Mouse (Mus musculus) testis, postnatal 14 days (tissue): ENCODE measurements at regions not wholly inside any gene's neighbourhood (a gene's known extent, or its start where the extent isn't known, plus 50 kb on each side); places are given as distances from the start of the nearest gene placed in this dataset.
A peak's percentile ranks its signal among the peaks of the same experiment; 100 is the strongest.

Source experiments
- DNase-seq: peaks from one replicate; pipeline ENCODE4 v3.0.0; 2021; ENCODE audit warnings: low spot score

DNA sequence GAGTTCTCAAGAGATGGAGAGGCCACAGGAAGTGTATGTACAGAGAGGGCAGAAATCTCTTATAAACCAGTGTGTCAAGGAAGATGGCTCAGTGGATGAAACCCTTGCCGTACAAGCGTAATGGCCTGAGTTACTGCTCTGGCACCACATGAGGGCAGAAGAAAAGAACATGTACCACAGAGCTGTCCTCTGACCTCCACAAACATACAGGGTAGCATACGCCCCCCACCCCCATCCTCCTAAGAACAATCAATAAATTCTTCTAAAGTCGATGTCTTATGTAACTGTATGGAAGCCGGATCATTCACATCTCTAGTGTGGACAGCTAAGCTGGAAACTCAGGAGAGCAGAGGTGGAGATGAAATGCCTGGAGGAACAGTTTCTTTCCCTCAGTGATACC lies 227.9 kb upstream of the Gpc5 start:
- no peak for DNase-seq

DNA sequence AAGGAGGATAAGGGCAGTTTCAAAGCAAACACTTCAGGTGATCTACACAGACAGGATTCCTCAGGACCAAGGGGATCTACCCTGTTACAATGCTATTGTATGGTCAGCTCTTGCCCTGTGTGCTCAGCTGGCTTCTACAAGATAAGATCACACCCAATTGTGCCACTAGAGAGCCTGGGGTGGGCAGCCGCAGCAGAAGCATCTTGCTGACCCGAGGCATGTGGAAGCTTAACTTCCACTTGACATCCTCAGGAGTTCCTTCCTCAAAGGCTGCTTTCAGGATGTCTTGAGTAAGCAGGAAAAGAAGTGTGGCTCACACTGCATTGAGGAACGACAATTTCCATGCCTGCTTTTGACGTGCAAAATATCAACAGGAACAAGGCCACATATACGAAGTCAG lies 222.8 kb upstream of the Gpc5 start:
- DNase-seq = no peak

DNA sequence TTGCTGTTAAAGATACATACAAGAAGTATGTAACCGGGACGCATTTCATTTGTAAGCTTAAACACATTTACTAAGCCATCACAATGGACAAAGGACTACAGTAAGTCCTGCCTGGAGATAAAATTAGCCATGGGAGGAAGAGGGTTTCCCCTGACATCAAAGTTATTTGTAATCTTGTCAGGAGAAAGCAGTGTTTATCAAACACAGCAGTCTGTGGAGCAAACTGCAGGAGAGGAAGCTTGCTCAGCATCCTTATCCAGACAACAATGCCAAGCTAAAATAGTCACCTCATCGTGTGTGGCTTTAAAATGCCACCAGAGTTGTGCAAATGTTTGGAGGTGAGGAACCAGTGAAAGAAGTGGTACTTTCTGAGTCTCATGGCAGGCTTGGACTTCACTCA lies 216.9 kb upstream of the Gpc5 start:
- DNase-seq = no peak

DNA sequence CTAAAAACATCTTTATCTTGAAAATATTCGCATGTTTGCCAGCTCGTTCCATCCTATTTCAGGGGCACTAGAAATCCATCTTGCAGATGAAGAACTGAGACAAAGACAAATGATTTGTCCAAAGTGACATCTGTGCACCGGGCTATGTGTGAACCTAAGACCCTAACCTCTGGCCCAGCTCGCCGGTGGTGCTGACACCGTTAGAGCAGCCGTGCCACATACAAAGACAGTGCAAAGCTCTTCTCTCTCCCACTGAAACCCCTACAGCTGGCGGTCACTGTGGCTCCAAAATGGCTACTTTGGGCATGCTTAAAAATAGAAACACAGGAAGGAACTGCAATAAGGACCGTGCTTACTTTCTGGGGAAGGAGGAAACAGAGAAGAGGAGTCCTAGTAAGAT lies 215.6 kb upstream of the Gpc5 start:
- no peak for DNase-seq

- DNase-seq = no peak
Observed at GRCm38 (mm10) chr14:114877477-114877876, 214.5 kb upstream of the Gpc5 start.

GRCm38 (mm10) chr14:114880291-114880690 lies 211.7 kb upstream of the Gpc5 start:
- no peak for DNase-seq

GRCm38 (mm10) chr14:114904109-114904508 lies 187.9 kb upstream of the Gpc5 start:
- DNase-seq = no peak

DNA sequence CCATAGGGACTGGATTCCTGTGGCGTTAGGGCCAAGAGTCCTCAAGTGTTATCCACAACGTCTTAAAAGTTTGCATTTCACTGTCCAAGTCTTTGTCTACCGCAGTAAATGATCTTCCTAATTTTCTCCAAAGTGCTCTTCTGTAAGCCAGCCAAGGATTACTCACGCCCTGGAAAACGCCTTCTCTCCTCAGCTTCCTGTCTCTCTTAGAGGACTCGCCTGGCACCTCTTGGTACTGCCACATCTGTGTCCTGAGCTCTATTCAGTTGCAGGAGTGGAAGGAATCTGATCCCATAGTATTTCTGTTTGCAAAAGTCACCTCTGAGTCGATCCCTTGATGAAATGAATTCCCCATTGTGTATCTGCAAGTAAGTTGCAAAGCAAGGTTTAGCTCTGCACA lies 179.7 kb upstream of the Gpc5 start:
- DNase-seq = no peak

- no peak for DNase-seq
Observed at GRCm38 (mm10) chr14:114913238-114913637, 178.8 kb upstream of the Gpc5 start.

DNA sequence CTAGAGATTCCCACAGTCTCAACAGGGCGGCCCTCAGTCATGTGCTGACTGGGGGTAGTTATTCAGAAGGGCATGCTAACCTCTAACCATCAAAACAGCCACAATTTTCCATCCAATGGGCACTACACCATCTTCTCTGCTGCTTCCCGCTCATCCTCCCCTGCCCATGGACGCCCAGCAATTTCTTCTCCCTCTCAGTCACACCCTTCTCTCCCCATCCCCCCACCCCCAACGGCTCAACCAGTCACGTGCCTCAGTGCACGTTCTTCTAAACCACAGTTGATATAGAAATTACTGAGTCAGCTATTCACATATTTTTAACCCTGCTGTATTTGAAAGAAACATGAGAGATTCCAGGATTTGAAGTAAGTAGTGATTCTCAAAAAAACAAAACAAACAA lies 146.3 kb upstream of the Gpc5 start:
- no peak for DNase-seq

DNA sequence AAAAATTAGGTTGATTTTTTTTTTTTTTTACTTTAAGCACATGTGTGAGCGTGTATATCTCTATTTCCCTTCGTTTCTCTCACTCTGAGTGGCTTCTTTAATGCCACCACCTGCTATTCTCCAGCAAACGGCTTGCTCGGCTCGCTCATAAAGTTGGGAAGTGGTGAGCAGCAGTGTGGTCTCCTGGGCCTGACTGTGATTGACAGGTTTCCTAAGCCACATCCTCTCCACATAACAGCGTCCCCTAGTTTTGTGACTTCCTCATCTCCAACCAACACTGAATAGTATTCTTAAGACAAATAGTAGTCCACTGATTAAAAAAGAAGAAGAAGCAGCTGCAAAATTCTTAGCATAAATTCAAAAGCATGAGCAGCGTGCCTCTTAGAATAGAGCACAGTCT lies 145.7 kb upstream of the Gpc5 start:
- no peak for DNase-seq

DNA sequence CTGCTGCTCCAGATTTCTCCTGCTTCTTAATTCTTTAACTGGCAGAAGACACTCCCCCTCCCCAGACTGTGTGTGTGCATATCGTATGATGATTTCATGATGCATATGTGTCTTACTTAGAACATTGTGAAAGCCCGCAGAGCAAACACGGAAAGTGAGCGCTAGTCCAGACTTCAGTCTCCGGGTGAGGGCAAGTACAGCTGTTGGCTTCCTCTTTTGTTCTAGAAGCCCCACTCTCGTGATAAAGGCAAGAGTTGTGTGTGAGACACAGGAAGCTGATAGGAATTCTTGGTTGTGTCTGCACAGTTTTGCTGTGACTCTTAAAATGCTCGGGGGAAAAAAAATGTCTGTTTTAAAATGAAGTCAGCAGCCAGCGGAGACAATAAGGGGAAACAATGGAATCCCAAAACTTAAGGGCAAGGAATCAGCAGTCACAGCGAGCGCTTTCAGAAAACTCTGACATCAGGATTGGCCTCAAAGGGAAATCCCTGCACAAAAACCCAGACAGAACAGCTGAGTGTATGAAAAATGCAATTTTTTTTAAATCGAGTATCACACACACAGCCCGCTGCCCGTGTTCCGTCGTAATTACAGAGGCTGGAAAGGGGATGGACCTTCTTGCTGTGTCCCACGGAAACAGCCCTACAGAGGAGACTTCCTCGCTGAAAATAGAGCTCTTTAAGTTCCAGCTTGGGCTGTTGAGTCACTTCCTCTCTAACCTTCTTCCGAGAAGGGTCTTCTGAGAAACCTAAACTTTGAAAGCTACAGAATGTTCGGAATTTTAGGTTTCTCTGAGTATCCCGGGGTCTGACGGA lies 143.5 kb upstream of the Gpc5 start:
- DNase-seq = no peak

- no peak for DNase-seq
Observed at GRCm38 (mm10) chr14:114949156-114949496, 142.9 kb upstream of the Gpc5 start.

DNA sequence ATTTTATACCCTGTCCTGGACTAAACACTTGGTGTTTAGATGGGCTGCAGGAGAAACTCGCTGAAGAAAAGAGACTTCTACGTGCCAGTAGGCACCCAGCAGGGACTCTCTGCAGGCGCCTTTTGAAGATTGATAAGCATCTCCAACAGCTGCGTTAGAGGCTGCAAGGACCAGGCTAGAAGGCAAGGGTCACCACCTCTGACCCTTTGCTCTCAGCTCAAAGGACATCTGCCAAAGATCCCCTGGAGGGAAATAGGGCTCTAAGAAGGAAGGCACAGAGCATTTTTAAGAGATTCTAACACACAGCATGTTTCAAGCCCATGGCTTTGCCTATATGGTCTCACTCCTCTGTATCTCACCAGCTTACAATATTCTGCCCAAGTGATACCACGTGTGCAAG lies 139.7 kb upstream of the Gpc5 start:
- no peak for DNase-seq

GRCm38 (mm10) chr14:114953070-114953665 lies 138.8 kb upstream of the Gpc5 start:
- DNase-seq = no peak

- no peak for DNase-seq
Observed at GRCm38 (mm10) chr14:114954287-114954686, 137.7 kb upstream of the Gpc5 start.

GRCm38 (mm10) chr14:114955572-114955971 lies 136.4 kb upstream of the Gpc5 start:
- DNase-seq = no peak

- DNase-seq = peak; percentile 14
Observed at GRCm38 (mm10) chr14:114960273-114960672, 131.7 kb upstream of the Gpc5 start.

- no peak for DNase-seq
Observed at GRCm38 (mm10) chr14:114965941-114966340, 126.1 kb upstream of the Gpc5 start.

DNA sequence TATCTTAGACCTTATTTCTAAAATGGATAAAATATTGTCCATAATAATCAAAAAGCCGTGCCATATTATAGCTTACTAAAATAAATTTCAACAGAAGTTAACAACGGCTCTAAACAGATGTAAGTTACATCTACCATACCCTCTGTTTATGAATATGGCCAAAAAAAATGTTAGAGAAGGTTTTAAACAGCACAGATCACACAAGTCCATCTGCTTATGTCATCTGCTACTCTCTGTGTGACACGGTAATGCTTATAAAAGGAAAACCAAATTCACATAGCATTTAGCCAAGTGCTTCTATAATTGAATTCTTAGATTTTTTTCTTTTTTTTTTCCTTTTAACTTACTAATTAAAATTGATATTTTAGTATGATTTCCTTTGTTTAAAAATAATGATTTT lies 123.0 kb upstream of the Gpc5 start:
- no peak for DNase-seq

DNA sequence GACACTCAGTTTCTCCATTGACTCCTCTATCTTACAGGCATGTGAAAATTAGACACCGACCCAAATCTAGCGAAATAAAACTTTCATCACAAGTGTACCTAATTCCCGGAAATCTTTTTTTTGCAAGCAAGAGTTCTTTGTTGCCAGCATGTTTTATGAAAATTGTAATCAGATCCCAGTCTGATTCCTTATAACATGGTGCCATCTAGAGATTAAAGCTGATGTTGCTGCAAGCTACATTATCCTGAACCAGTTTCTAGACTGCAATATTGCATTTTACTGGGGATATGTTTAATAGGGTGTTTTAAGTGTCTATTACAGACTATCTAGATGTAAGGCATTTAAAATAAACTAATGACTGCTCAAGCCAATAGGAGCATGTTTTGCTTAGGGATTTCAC lies 110.9 kb upstream of the Gpc5 start:
- no peak for DNase-seq

GRCm38 (mm10) chr14:115003223-115003622 lies 88.8 kb upstream of the Gpc5 start:
- DNase-seq = no peak

DNA sequence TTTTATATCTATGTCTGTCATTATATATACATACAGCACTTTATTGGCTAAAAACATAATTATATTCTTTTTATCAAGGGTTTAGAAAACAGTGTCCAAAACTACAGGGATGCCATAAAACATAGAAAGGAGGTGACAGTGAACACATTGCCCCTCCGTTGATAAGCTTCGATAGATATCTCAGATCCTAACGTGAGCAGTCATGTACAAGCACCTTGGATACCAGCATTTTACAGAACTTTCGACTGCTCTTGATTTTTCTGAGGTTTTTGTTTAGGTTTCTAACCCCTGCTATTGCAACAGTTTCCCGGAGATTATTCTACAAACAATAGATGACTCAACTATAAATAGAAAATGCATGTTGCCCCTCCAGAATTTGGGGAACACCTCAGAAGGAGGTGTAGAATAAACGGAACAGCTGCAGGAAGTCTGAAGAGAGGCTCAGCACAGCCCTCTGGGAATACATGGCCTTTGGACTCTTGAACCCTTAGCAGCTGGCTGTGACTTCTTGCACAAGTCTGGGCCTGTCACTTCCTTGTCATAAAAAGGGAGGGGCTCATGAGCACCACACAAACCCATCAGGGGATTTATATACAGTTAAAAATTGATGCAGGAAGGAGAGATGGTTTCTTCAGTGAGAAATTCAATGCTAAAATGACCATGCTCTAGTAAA lies 87.1 kb upstream of the Gpc5 start:
- DNase-seq = no peak

DNA sequence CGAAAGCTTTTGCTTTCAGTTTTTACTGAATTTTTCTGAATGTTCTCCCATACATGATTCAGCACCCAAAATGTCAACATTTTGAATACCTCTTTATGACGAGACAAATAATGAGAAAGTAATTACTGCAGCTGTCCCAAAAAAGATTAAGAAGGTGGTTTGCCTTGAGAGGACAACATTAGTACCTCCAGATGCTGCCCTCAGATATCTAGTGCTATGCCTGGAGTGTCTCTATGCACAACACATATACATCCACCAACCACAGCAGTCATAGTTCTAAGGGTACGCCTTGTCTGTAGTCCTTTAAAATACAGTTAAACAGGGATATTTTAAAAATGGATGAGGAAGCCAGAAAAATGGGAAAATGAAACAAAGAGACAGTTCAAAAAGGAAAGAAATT lies 81.1 kb upstream of the Gpc5 start:
- no peak for DNase-seq
